Mouse (Mus musculus) ES-E14 (cell line): ENCODE results near the gene Thtpa.

ENCODE experiments used
- CHD2 ChIP-seq: IDR thresholded peaks from 2 replicates; pipeline ENCODE4 v1.6.1; 2014; ENCODE audit warnings: mild to moderate bottlenecking, low read depth, low read length, inconsistent platforms
- MAFK ChIP-seq: IDR thresholded peaks from 2 replicates; pipeline ENCODE4 v1.6.1; 2014; ENCODE audit warnings: mild to moderate bottlenecking, low read depth, low read length, inconsistent platforms; ENCODE audit not compliant: insufficient read depth
- ZC3H11A ChIP-seq: IDR thresholded peaks from 2 replicates; pipeline ENCODE4 v1.6.1; 2012; ENCODE audit warnings: low read depth, mild to moderate bottlenecking, inconsistent platforms, low read length, borderline replicate concordance
- ZNF384 ChIP-seq: IDR thresholded peaks from 2 replicates; pipeline ENCODE4 v1.6.1; 2012; ENCODE audit warnings: low read depth, low read length, inconsistent platforms

DNA sequence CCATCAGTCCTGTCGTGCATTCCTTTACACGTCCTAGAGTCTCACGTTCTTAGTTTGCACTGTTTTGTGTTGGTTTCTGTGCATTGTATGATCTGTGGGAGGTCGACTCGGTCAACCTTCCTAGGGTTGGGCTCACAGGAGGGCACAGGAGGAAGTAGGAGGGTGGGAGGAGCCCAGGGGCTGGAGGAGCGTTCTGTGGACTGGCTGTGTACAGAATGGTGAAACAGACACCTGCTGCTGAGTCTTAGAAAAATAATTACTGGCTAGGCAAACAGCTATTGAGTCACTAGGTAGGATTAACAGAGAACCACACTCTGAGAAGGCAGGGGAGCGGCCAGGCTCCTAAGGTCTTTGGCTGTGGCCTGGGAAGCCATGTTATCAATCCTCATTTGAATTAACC is 44.7 kb downstream of the Thtpa start:
- TF ChIP-seq ZC3H11A (no peak), MAFK (no peak), ZNF384 (no peak), CHD2 (no peak)
